22 mouse cellular contexts compared by ENCODE assay signal in the genomic region with DNA sequence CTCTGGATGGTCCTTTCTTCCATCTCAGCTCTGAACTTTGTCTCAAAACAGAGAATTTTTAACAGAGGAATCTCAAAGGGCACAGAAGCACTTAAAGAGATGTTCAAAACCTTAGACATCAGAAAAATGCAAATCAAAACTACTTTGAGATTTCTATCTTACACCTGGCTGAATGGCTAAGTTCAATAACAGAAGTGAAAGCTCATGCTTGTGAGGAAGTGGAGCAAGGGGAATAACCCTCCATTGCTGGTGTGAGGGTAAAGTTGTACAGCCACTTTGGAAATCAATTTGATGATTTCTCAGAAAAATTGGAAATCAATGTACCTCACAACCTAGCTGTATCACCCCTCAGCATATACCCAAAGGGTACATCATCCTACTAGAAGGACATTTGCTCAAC.
"Had no signal": no experiment of that assay in that cellular context is flagged by ENCODE, and none has a peak within 500 bp of the region (broad histone marks: within the 10 kb centered on the region; RNA-seq: fewer than 3 reads in every experiment).

No protein-coding gene starts in this region.

- DNase-seq: gastrocnemius, postnatal 14 days; gastrocnemius, postnatal 36 days; heart, adult 2 months; heart, postnatal 14 days; heart, postnatal 36 days; kidney, adult 18-20 months; kidney, adult 8-10 months; kidney, postnatal 10 days; kidney, postnatal 25 days; kidney, postnatal 4 days; liver; liver, embryonic 13.5 days had no signal

- H3K36me3 ChIP-seq: heart, embryonic 13.5 days; heart, embryonic 15.5 days; hindbrain, embryonic 13.5 days; hindbrain, embryonic 15.5 days; intestine, embryonic 15.5 days; limb, embryonic 10.5 days; limb, embryonic 12.5 days; liver, embryonic 13.5 days had no signal

- H3K27me3 ChIP-seq: heart, embryonic 13.5 days; heart, embryonic 15.5 days; hindbrain, embryonic 13.5 days; hindbrain, embryonic 15.5 days; intestine, embryonic 15.5 days; limb, embryonic 12.5 days; liver, embryonic 13.5 days had no signal

- ATAC-seq: hindbrain, postnatal 0 days; inflammation-experienced regulatory T-cells, adult 6 months; intestine, embryonic 15.5 days; intestine, postnatal 0 days had no signal
